Mouse (Mus musculus) right cerebral cortex, postnatal 25 days (tissue): ENCODE measurements around the gene Pcgf5.

Experiments
- DNase-seq: peaks from one replicate; pipeline ENCODE4 v3.0.0; 2022

The Pcgf5 gene

GRCm38 (mm10) chr19:36495555-36495954 is 147.4 kb downstream of the Pcgf5 start:
- peak; percentile 50 for DNase-seq

- no peak for DNase-seq
Observed at GRCm38 (mm10) chr19:36496532-36496931, 148.4 kb downstream of the Pcgf5 start.

- DNase-seq = no peak
Observed at GRCm38 (mm10) chr19:36497067-36497466, 149.0 kb downstream of the Pcgf5 start.

GRCm38 (mm10) chr19:36497744-36498143 is 149.6 kb downstream of the Pcgf5 start:
- DNase-seq = no peak

GRCm38 (mm10) chr19:36504716-36505115 is 156.6 kb downstream of the Pcgf5 start:
- DNase-seq = no peak
